In genomic region chr1:180433098-180433538, GRCm38 (mm10) we compare ENCODE assay signal across 10 mouse cellular contexts. TPM values are rescaled to one million over a fixed set of nuclear protein-coding genes. Genes with fewer than 3 reads are reported as not detected.
DNase-seq lines count a peak whose midpoint lies in the region; ATAC-seq and TF ChIP-seq lines count a peak whose summit lies in the region.
"Had no signal": no experiment of that assay in that cellular context is flagged by ENCODE, and none has a peak within 500 bp of the region (broad histone marks: within the 10 kb centered on the region; RNA-seq: fewer than 3 reads in every experiment).

No protein-coding gene starts in this region.

- H3K36me3 ChIP-seq in heart, embryonic 10.5 days = no peaks in the 10 kb centered on the region
- no peaks in the 10 kb centered on the region for H3K36me3 ChIP-seq in ES-Bruce4 (ENCODE audit: control insufficient read depth, insufficient read depth, low read length, poor library complexity, severe bottlenecking)
- H3K36me3 ChIP-seq in forebrain, postnatal 0 days (ENCODE audit: insufficient read depth) = no peaks in the 10 kb centered on the region
- H3K36me3 ChIP-seq in midbrain, embryonic 11.5 days (ENCODE audit: control insufficient read depth, insufficient read depth, low read length) = no peaks in the 10 kb centered on the region

- no peak for TF ChIP-seq POLR2A in ES-Bruce4 (IDR thresholded peaks at IDR 0.05; ENCODE audit: insufficient read depth, low read length)

- no peak for DNase-seq in heart, embryonic 10.5 days (ENCODE audit: low spot score)
- DNase-seq in heart, postnatal 14 days = no peak
- DNase-seq in forebrain, postnatal 0 days = peak; percentile 73
- DNase-seq in midbrain, embryonic 11.5 days (ENCODE audit: low spot score, missing footprints) = peak; percentile 95
- DNase-seq in thymus, postnatal 10 days (ENCODE audit: low spot score in 2 of 2) = no peak
- DNase-seq in gastrocnemius, adult 8-10 months (ENCODE audit: low spot score in 2 of 2) = no peak
- DNase-seq in adrenal gland, postnatal 36 days = no peak
- DNase-seq: B cell, adult 2 months had no signal

- no peak for TF ChIP-seq EP300 in ES-Bruce4 (IDR thresholded peaks at IDR 0.05; ENCODE audit: insufficient read depth, low read depth, low read length)

- peak overlapping the region; percentile 53 for H3K4me3 ChIP-seq in heart, embryonic 10.5 days
- H3K4me3 ChIP-seq in ES-Bruce4 (ENCODE audit: low read depth, low read length) = peak overlapping the region; percentile 30
- peak overlapping the region; percentile 27 for H3K4me3 ChIP-seq in forebrain, postnatal 0 days (ENCODE audit: low read depth, low read length)
- H3K4me3 ChIP-seq in midbrain, embryonic 11.5 days (ENCODE audit: low read depth, low read length) = peak overlapping the region; percentile 22

- peaks cover 21% of the 10 kb centered on the region for H3K4me1 ChIP-seq in heart, embryonic 10.5 days
- H3K4me1 ChIP-seq in ES-Bruce4 (ENCODE audit: control insufficient read depth, insufficient read depth, low read length) = peaks cover 2% of the 10 kb centered on the region
- H3K4me1 ChIP-seq in forebrain, postnatal 0 days (ENCODE audit: insufficient read depth) = peaks cover 18% of the 10 kb centered on the region; the same call in 1 of the 2 replicates
- H3K4me1 ChIP-seq in midbrain, embryonic 11.5 days (ENCODE audit: control insufficient read depth, insufficient read depth, low read length) = peaks cover 11% of the 10 kb centered on the region

- no peaks in the 10 kb centered on the region for H3K9me3 ChIP-seq in heart, embryonic 10.5 days
- no peaks in the 10 kb centered on the region for H3K9me3 ChIP-seq in ES-Bruce4 (replicated peaks; ENCODE audit: control insufficient read depth, insufficient read depth, low read length, poor library complexity, severe bottlenecking)
- no peaks in the 10 kb centered on the region for H3K9me3 ChIP-seq in forebrain, postnatal 0 days (ENCODE audit: low read length)
- no peaks in the 10 kb centered on the region for H3K9me3 ChIP-seq in midbrain, embryonic 11.5 days (ENCODE audit: control insufficient read depth, low read length)

- peak; percentile 75 for ATAC-seq in forebrain, postnatal 0 days
- peak; percentile 68 for ATAC-seq in midbrain, embryonic 11.5 days (ENCODE audit: low FRiP score)

- TF ChIP-seq CTCF in ES-Bruce4 (IDR thresholded peaks at IDR 0.05; ENCODE audit: low read depth, low read length) = no peak
- no peak for TF ChIP-seq CTCF in forebrain, postnatal 0 days (IDR thresholded peaks at IDR 0.05; ENCODE audit: low read depth)

- H3K27me3 ChIP-seq in heart, embryonic 10.5 days (ENCODE audit: insufficient read depth, poor library complexity, severe bottlenecking) = peaks cover 78% of the 10 kb centered on the region
- no peaks in the 10 kb centered on the region for H3K27me3 ChIP-seq in ES-Bruce4 (ENCODE audit: control insufficient read depth, insufficient read depth, low read length, poor library complexity, severe bottlenecking)
- no peaks in the 10 kb centered on the region for H3K27me3 ChIP-seq in forebrain, postnatal 0 days (ENCODE audit: insufficient read depth, low read length)
- 0 out of 2 replicates have a peak, but pooled peaks cover 3% of the 10 kb centered on the region for H3K27me3 ChIP-seq in midbrain, embryonic 11.5 days (ENCODE audit: control insufficient read depth, insufficient read depth, low read length)

- peak overlapping the region; percentile 49 for H3K4me2 ChIP-seq in forebrain, postnatal 0 days (ENCODE audit: low read depth)
- peak overlapping the region; percentile 39 for H3K4me2 ChIP-seq in midbrain, embryonic 11.5 days

- intact Hi-C loops in heart, postnatal 14 days (cut with DNase I) = no loop called here

- H3K27ac ChIP-seq in heart, embryonic 10.5 days = peak overlapping the region; percentile 72
- no peak overlapping the region for H3K27ac ChIP-seq in ES-Bruce4 (ENCODE audit: insufficient read depth, low read length)
- peak overlapping the region; percentile 4 for H3K27ac ChIP-seq in forebrain, postnatal 0 days (ENCODE audit: low read depth, low read length)
- peak overlapping the region; percentile 1; the same call in 1 of the 2 replicates for H3K27ac ChIP-seq in midbrain, embryonic 11.5 days (ENCODE audit: low read depth, low read length)

- WGBS in heart, embryonic 10.5 days = 4% methylated on average over 16 of the region's 16 CpGs
- under 1% methylated on average over 16 of the region's 16 CpGs for WGBS in forebrain, postnatal 0 days
- 1% methylated on average over 16 of the region's 16 CpGs for whole genome bisulfite sequencing in midbrain, embryonic 11.5 days

- peak overlapping the region; percentile 40; the same call in 1 of the 2 replicates for H3K9ac ChIP-seq in ES-Bruce4 (ENCODE audit: low read depth, poor library complexity, severe bottlenecking)
- H3K9ac ChIP-seq in forebrain, postnatal 0 days = peak overlapping the region; percentile 36
- peak overlapping the region; percentile 48 for H3K9ac ChIP-seq in midbrain, embryonic 11.5 days (ENCODE audit: low read length)

RNA-seq across cellular contexts. Expression of gene Stum, which starts 50.2 kb away (rescaled TPM):
- 0.26 and 0.64 TPM in 2 replicates for polyA plus RNA-seq in heart, embryonic 10.5 days (2016; fragmentation: Nextera tagmentation; extraction: Ambion mirVana)
- total RNA-seq in heart, postnatal 14 days (2021) = 1 to 10 TPM in 1 of 2 experiments, under 1 TPM in 1; 0.78 to 1.6 TPM
- polyA plus RNA-seq in ES-Bruce4 (2011; ENCODE audit: insufficient read depth, insufficient read length, low read depth, missing spikeins) = 0.36 TPM in 1 of 2 replicates, not detected in the other
- 59.7 and 80.7 TPM in 2 replicates for total RNA-seq in forebrain, postnatal 0 days (2014; rRNA removed)
- polyA plus RNA-seq in forebrain, postnatal 0 days (2015; fragmentation: Nextera tagmentation; extraction: Ambion mirVana) = 15.2 and 16.7 TPM in 2 replicates
- polyA plus RNA-seq in midbrain, embryonic 11.5 days (2014; fragmentation: Nextera tagmentation; extraction: Ambion mirVana) = 1.0 TPM in 2 replicates
- total RNA-seq in gastrocnemius, adult 8-10 months (2022) = under 1 TPM; 0.12 to 0.75 (median 0.56) TPM
- total RNA-seq in adrenal gland, postnatal 36 days (2021) = under 1 TPM; 0.50 to 0.53 TPM
- polyA plus RNA-seq: liver, embryonic 16.5 days had no signal

Comparison
In these comparisons a context has a peak if more than half of its experiments do, and no peak if none do; other contexts are left out.
1. DNase-seq: peak in forebrain, postnatal 0 days (single experiment) and midbrain, embryonic 11.5 days (single experiment); none in heart, embryonic 10.5 days (single experiment), heart, postnatal 14 days (0 of 2), thymus, postnatal 10 days (0 of 2), gastrocnemius, adult 8-10 months (0 of 2) and adrenal gland, postnatal 36 days (0 of 2).
2. RNA of gene Stum, which starts 50.2 kb away (total RNA-seq): 59.7 to 80.7 TPM in forebrain, postnatal 0 days; 0.78 to 1.6 TPM in heart, postnatal 14 days, 0.12 to 0.75 TPM in gastrocnemius, adult 8-10 months and 0.50 to 0.53 TPM in adrenal gland, postnatal 36 days; every median in the first group is over 10 times any median in the second.
3. Peak in every context shown above with its lines, with median percentiles within 50 percentile points of each other: H3K4me3 ChIP-seq and H3K9ac ChIP-seq.